Mouse (Mus musculus) adrenal gland, adult (tissue): ENCODE results near the gene Galm.
"Not testable (repeated sequence)": the region's sequence is repeated elsewhere in the genome, so short reads cannot be mapped to it uniquely, and the experiment has no call there.

ENCODE experiments used
- DNase-seq, 2 experiments: peaks; one replicate each; pipeline ENCODE4 v3.0.0; 2022 to 2023; ENCODE audit warnings: low spot score in 1 of 2; ENCODE audit not compliant: inconsistent age in 2 of 2

The Galm gene

DNA sequence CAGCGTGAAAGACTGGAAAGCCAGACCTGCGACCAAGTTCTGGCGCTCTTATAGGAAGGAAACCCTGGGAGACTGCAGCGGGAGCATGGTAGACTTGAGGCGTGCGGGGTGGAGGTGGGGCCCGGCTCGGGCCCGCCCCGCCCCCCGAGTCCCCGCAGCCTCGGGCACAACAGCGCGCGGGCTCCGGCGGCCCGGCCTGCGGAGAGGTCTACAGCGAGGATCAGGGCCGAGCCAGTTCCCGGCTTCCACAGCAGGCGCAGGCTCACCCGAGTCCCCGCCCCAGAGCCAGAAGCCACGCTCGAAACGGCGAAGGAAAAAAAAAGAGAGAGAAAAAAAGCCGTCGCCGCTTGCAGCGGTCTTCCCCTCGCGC, 79.0 kb downstream of the Galm start:
- DNase-seq: peak in 1 of 2 experiments; percentile 74

DNA sequence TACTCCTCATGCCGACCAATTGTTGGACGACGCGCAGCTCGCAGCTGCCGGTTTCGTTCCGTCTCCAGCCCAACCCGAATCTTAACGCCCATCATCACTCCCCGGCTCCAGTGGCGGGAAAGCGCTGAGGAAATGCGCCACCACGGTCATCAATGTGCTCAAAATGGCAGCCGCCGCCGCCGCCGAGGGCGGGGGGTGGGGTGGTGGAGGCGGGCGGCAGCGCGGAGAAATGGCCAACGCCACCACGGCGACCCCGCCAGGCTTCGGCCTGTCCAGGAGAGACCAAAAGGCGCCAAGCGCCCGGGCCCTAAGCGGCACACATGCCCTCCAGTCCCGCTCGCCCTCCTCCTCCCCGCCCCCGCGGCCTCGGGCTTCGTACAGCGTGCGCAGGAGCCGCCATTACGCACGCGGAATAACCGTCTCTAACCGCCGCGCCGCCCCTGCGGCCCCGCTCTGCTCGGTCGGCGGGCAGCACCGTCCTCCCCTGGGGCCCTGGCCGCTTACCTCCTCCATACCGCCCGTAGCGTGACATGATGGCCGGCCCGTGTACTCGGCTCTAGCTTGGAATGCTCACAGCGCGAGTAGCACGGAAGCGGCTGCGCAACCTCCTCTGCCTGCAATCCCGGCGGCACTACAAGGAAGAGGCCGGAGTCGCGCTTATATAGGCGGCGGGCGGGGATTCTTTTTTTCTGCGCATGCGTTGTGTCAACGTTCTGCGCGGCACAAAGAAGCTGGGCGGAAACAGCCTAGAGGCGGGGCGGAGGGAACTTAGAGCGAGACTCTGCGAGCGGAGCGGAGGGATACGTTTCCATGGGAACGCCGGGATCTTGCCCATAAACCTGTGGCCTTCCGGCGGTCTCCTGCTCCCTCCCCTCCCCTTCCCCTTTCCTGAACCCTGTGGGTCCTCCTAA, 79.7 kb downstream of the Galm start, which contains the start of the genes Srsf7 and Ttc39d:
Srsf7 (minus strand) TSS at position 637 of the 911 bp plus-strand sequence.
Ttc39d (plus strand) TSS at position 790 of the 911 bp plus-strand sequence.
- peak; percentile 98 to 100 for DNase-seq

DNA sequence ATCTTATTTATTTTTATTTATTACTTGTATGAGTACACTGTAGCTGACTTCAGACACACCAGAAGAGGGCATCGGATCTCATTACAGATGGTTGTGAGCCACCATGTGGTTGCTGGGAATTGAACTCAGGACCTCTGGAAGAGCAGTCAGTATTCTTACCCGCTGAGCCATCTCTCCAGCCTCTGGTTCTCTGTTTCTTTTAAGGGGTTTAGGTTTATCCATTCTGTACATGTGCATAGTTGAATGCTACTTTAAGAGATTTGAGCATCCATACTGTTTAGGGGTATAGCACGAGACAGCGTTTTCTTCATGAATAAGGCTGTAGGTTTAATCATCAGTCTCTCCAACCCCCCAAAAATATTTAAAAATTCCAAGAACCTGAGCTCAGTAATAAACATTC, 86.7 kb downstream of the Galm start:
- not testable (repeated sequence) for DNase-seq

DNA sequence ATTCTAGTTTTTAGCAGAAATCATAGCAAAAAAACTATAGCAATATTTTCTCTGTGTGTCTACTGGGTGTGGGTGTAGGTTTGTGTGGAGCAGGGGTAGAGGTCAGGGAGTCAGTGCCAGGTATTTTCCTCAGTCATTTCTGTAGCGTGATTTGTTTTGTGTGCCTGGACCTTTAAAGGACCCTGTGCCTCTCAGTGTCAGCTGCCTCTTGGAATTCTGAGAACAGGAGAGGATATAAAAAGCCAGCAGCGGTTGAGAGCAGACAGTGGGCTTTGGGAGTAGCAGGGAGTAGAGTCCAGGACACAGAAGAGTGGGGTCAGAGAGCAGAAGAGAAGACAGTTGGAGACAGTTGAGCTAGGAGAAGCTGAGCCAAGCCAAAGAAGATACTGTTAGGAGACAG, 92.9 kb downstream of the Galm start:
- DNase-seq: no peak

DNA sequence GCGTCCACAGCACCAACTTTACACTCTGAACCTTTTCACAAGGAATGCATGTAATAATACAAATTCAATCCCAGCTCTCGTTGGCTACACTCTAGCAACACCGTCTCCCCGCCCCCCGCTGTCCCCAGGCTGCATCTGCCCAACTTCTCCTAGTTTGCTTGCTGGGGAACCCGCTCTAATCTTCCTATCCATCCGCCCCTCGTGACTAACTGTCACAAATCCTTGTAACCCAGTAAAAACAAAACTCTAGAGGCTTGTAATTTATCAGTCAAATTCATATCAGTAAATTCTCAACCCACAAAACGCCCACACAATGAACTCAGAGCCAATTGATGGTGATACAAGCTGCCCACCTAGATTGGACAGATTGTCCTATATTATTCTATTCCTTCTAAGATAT, 93.9 kb downstream of the Galm start:
- DNase-seq: no peak

DNA sequence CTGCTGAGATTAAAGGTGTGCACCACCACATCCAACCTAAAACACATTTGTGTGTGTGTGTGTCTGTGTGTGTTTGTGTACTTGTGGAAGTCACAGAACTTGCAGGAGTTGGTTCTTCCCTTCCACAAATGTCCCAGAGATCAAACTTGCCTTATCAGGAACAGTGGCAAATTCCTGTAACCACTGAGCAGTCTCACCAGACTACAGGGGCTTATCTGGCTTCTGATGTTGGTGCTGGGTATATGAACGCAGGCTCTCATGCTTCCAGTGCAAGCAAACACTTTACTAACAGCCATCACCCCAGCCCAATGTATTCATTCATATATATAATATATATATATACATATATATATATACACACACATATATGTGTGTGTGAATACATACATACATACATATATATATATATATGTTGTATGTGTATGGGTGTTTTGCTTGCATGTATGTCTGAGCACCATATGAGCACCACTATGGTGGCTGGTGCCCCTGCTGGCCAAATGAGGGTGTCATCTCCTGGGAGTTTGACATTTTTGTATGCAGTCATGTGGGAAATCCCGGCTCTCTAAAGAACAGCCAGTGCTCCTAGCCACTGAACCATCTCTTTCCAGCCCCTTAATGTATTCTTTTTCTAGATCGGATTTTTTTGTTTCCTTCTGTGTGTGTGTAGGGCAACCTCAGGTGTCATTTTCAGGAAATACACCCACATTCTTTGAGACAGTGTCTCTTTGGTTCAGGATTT, 94.8 kb downstream of the Galm start:
- DNase-seq: peak in 1 of 2 experiments; percentile 44

DNA sequence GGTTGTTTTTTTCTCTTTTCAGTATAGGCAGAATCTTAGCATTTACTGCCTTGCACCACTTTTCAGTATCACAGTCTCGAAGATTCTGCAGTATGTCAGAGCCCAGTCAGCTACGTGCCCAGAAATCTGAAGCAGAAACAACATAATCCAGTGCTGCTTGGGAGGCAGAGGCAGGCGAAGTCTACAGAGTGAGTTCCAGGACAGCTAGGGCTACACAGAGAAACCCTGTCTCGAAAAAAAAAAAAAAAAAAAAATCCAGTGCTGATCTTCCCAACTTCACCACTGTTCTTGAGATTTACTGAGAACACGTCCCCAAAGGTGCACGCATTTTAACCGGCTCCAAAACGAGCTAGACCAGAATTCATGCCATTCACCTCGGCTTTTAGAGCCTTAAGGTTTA, 96.6 kb downstream of the Galm start:
- no peak for DNase-seq

DNA sequence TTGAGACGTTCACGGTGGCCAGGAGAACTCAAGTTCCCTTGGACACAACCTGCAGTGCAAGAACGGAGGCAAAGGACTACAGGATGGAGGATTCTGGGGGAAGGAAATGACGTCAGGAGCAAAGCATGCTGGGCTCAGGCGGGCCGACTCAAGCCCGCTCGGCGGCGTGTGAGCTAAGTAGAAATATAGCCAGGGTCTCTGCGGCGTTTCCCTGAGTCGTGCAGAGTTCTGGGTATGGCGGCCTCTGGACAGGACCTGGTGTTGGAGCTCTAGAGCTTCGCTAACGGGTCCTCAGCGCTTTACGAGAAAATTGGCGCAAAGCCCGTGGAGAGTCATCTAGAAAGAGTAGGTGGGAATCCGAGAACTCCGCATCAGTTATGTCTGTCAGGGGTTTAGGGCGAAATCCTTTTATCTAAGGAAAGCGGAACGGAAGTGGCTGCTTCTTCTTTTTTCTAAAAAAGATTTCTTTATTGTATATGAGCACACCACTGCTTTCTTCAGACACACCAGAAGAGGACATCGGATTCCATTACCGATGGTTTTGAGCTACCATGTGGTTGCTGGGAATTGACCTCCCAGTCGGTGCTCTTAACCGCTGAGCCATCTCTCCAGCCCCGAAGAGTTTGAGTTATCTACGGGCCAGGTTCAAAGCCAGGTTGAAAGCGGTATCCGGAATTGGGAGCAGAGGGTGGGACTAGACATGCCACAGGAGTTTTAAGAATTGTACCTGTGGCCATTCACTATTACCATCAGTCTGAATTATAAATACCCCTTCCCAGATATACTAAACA, 97.2 kb downstream of the Galm start, which contains the start of gene Gemin6:
Gemin6 (plus strand) TSS at position 116 of the 791 bp plus-strand sequence.
- peak; percentile 88 to 96 for DNase-seq

DNA sequence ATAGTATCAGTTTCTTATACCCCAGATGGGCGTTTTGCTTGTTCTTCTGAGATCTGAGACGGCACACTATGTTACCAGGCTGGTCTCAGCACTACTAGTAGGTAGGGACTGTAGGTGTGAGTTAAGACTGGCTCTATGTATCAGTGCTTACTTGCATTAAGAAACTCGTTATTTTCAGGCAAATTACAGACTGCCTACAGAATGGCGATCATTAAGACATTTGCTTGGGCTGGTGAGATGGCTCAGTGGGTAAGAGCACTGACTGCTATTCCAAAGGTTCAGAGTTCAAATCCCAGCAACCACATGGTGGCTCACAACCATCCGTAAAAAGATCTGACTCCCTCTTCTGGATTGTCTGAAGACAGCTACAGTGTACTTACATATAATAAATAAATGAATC, 97.9 kb downstream of the Galm start:
- not testable (repeated sequence) for DNase-seq

DNA sequence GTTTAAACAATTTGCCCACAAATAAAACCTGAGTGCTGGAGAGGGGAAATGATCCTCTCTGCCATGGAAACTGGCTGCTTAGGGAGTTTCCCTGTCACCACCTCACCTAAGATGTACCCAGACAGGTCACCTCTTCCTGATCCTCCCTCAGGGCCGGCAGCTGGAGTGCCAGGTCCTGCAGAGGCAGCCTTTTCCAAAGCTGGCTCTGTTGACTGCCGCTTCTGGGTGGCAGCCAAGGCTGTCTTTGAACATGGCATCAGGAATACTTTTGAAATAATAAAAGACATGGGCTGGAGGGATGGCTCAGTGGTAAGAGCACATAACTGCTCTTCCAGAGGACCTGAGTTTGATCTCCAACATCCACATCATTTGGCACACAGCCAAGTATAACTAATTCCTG, 102.1 kb downstream of the Galm start:
- peak; percentile 49 to 77 for DNase-seq

DNA sequence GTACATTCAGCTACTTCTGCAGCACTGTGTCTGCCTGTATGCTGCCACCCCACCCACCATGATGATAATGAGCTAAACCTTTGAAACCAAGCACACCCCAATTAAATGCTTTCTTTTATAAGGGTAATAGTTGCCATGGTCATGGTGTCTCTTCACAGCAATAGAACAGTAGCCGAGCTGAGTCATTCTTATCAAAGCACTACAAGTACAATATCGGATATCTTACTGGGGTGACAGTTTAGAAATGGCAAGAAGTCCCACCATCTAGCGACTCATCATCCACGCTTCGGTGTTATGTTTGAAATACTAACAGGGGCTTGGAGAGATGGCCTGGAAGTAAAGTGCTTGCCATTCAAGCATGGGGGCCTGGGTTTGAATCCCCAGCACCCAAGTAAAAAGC, 106.6 kb downstream of the Galm start:
- no peak for DNase-seq

DNA sequence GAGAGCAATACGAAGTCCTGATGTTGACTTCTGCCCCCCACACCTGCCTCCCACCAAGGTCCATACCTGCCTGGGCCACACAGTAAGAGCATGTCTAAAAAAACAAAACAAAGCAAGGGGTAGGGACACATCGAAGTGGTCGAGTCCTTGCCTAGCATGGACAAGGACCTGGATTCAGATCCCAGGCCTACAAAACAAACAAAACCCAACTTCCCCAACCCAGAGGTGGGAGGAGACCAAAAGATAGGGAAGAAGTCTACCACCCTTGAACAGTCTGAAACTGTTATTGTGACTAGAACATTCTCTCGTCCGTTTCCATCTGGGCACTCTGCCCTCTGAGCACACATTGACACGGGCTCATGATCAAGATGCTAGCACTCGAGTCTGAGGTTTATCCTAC, 107.1 kb downstream of the Galm start:
- no peak for DNase-seq
